ENCODE assay signal across 22 mouse cellular contexts in the genomic region with DNA sequence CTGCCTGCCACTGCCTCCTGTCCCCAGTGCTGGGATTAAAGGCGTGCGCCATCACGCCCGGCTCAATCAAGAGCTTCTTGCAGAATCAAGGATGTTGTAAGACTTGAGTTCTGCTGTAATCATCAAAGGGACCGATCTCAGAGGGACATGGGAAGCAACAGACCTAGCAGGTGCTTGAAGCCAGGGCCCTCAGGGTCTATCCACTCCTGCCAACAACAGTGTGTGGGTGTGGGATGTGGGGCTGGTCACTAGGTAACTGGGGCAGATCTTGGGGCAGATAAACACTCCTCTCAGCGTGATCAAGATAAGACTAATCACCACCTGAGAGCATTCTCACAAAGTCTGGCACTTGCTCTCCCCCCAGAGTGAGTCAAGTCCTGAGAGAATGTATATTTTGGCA. TPM values are rescaled to one million over a fixed set of nuclear protein-coding genes. Genes with fewer than 3 reads are reported as not detected.
DNase-seq lines count a peak whose midpoint lies in the region; ATAC-seq lines count a peak whose summit lies in the region.
"Had no signal": no experiment of that assay in that cellular context is flagged by ENCODE, and none has a peak within 500 bp of the region (broad histone marks: within the 10 kb centered on the region; RNA-seq: fewer than 3 reads in every experiment).

No protein-coding gene starts in this region.

- peaks cover 7% of the 10 kb centered on the region for H3K4me1 ChIP-seq in heart, embryonic 12.5 days (replicated peaks)
- peaks cover 18% of the 10 kb centered on the region for H3K4me1 ChIP-seq in heart, embryonic 10.5 days
- 0 out of 2 replicates have a peak, but pooled peaks cover 5% of the 10 kb centered on the region for H3K4me1 ChIP-seq in lung, embryonic 16.5 days (replicated peaks; ENCODE audit: control insufficient read depth, insufficient read depth, low read length)
- H3K4me1 ChIP-seq: embryonic facial prominence, embryonic 10.5 days; neural tube, embryonic 12.5 days had no signal

- peaks cover 9% of the 10 kb centered on the region; the same call in 1 of the 2 replicates for H3K9me3 ChIP-seq in heart, embryonic 12.5 days (replicated peaks)
- H3K9me3 ChIP-seq in heart, embryonic 10.5 days: no peaks in the 10 kb centered on the region
- H3K9me3 ChIP-seq in lung, embryonic 16.5 days (ENCODE audit: control insufficient read depth, low read length): 0 out of 2 replicates have a peak, but pooled peaks cover 3% of the 10 kb centered on the region
- H3K9me3 ChIP-seq: embryonic facial prominence, embryonic 10.5 days; hindbrain, embryonic 10.5 days; liver, embryonic 15.5 days; midbrain, embryonic 13.5 days; neural tube, embryonic 12.5 days had no signal

- 0 out of 2 replicates have a peak, but pooled peaks have one; percentile 39 for ATAC-seq in heart, embryonic 12.5 days (ENCODE audit: insufficient number of reproducible peaks, low FRiP score)
- peak; percentile 92 for ATAC-seq in lung, embryonic 16.5 days (ENCODE audit: low read depth)
- ATAC-seq in erythroblast, adult 5-6 weeks (replicated peaks; ENCODE audit: low FRiP score, poor library complexity, severe bottlenecking): no peak
- ATAC-seq: hindbrain, postnatal 0 days; intestine, postnatal 0 days; midbrain, embryonic 13.5 days had no signal

- no peak overlapping the region for H3K4me3 ChIP-seq in heart, embryonic 12.5 days
- no peak overlapping the region for H3K4me3 ChIP-seq in heart, embryonic 10.5 days
- no peak overlapping the region for H3K4me3 ChIP-seq in lung, embryonic 16.5 days (ENCODE audit: low read length)
- H3K4me3 ChIP-seq: embryonic facial prominence, embryonic 10.5 days; gastrocnemius, adult 2 months; hindbrain, embryonic 10.5 days; layer of hippocampus, adult 2 months; liver, embryonic 15.5 days; midbrain, embryonic 13.5 days; neural tube, embryonic 12.5 days had no signal

- 80% methylated on average over 6 of the region's 6 CpGs for WGBS in heart, embryonic 12.5 days
- WGBS in heart, embryonic 10.5 days: 77% methylated on average over 6 of the region's 6 CpGs
- 57% methylated on average over 6 of the region's 6 CpGs for WGBS in lung, embryonic 16.5 days

- H3K27me3 ChIP-seq in heart, embryonic 12.5 days (replicated peaks): peaks cover 24% of the 10 kb centered on the region; the same call in 1 of the 2 replicates
- H3K27me3 ChIP-seq in heart, embryonic 10.5 days (ENCODE audit: insufficient read depth, poor library complexity, severe bottlenecking): peaks cover 12% of the 10 kb centered on the region; the same call in 1 of the 2 replicates
- no peaks in the 10 kb centered on the region for H3K27me3 ChIP-seq in lung, embryonic 16.5 days (ENCODE audit: control insufficient read depth, insufficient read depth, low read depth, low read length)
- H3K27me3 ChIP-seq: midbrain, embryonic 13.5 days; neural tube, embryonic 12.5 days had no signal

- H3K27ac ChIP-seq in heart, embryonic 12.5 days (ENCODE audit: poor library complexity, severe bottlenecking): no peak overlapping the region
- H3K27ac ChIP-seq in heart, embryonic 10.5 days: no peak overlapping the region
- H3K27ac ChIP-seq in lung, embryonic 16.5 days (ENCODE audit: low read length): no peak overlapping the region
- H3K27ac ChIP-seq: embryonic facial prominence, embryonic 10.5 days; gastrocnemius, adult 2 months; hindbrain, embryonic 10.5 days; hindbrain, postnatal 0 days; layer of hippocampus, adult 2 months; liver, embryonic 15.5 days; midbrain, embryonic 13.5 days; neural tube, embryonic 12.5 days had no signal

- H3K36me3 ChIP-seq in heart, embryonic 12.5 days: no peaks in the 10 kb centered on the region
- no peaks in the 10 kb centered on the region for H3K36me3 ChIP-seq in heart, embryonic 10.5 days
- no peaks in the 10 kb centered on the region for H3K36me3 ChIP-seq in lung, embryonic 16.5 days (ENCODE audit: control insufficient read depth, insufficient read depth, low read length)
- H3K36me3 ChIP-seq: embryonic facial prominence, embryonic 10.5 days; hindbrain, embryonic 10.5 days; liver, embryonic 15.5 days; midbrain, embryonic 13.5 days; neural tube, embryonic 12.5 days had no signal

- no peak overlapping the region for H3K4me2 ChIP-seq in heart, embryonic 12.5 days
- no peak overlapping the region for H3K4me2 ChIP-seq in lung, embryonic 16.5 days (ENCODE audit: low read depth, low read length)
- H3K4me2 ChIP-seq: heart, embryonic 11.5 days; midbrain, embryonic 13.5 days; neural tube, embryonic 12.5 days had no signal

- DNase-seq in heart, embryonic 10.5 days (ENCODE audit: low spot score): no peak
- peak; percentile 25 for DNase-seq in R1 (ENCODE audit: low read depth, low spot score)
- DNase-seq in lung, postnatal 4 days: peak; percentile 37 to 85
- DNase-seq in layer of hippocampus, postnatal 36 days: no peak
- no peak for DNase-seq in layer of hippocampus, adult 9-10 months (ENCODE audit: low spot score)
- DNase-seq: cerebellum, adult 11-12 months; cerebellum, postnatal 10 days; gastrocnemius, adult 2 months; heart, postnatal 10 days; kidney, postnatal 25 days had no signal

- no peak overlapping the region for H3K9ac ChIP-seq in heart, embryonic 12.5 days
- H3K9ac ChIP-seq in lung, embryonic 16.5 days (ENCODE audit: low read length): no peak overlapping the region
- H3K9ac ChIP-seq: liver, embryonic 15.5 days; midbrain, embryonic 13.5 days; neural tube, embryonic 12.5 days had no signal

RNA-seq across cellular contexts. Expression of a gene that starts 19.5 kb away (rescaled TPM):
- 46.1 and 48.7 TPM in 2 replicates for polyA plus RNA-seq in heart, embryonic 12.5 days (2016; fragmentation: Nextera tagmentation; extraction: Ambion mirVana)
- 43.7 and 44.2 TPM in 2 replicates for polyA plus RNA-seq in heart, embryonic 10.5 days (2016; fragmentation: Nextera tagmentation; extraction: Ambion mirVana)
- polyA plus RNA-seq in lung, embryonic 16.5 days (2015; fragmentation: Nextera tagmentation; extraction: Ambion mirVana): 28.2 and 33.9 TPM in 2 replicates
- 3.3 and 5.8 TPM in 2 replicates for total RNA-seq in erythroblast, adult 5-6 weeks (2015; ENCODE audit: low replicate concordance)
- total RNA-seq in erythroblast, adult 5-6 weeks (2017; ENCODE audit: low replicate concordance): 2.6 and 3.2 TPM in 2 replicates
- 100 to 1,000 TPM; 207 to 225 TPM for total RNA-seq in layer of hippocampus, postnatal 36 days (2021)

RNA-seq across cellular contexts. Expression of a gene that starts 41.1 kb away (rescaled TPM):
- 232 and 254 TPM in 2 replicates for polyA plus RNA-seq in heart, embryonic 12.5 days (2016; fragmentation: Nextera tagmentation; extraction: Ambion mirVana)
- polyA plus RNA-seq in heart, embryonic 10.5 days (2016; fragmentation: Nextera tagmentation; extraction: Ambion mirVana): 271 and 283 TPM in 2 replicates
- polyA plus RNA-seq in lung, embryonic 16.5 days (2015; fragmentation: Nextera tagmentation; extraction: Ambion mirVana): 263 and 274 TPM in 2 replicates
- 4.8 and 17.3 TPM in 2 replicates for total RNA-seq in erythroblast, adult 5-6 weeks (2015; ENCODE audit: low replicate concordance)
- total RNA-seq in erythroblast, adult 5-6 weeks (2017; ENCODE audit: low replicate concordance): 44.9 and 46.9 TPM in 2 replicates
- 100 to 1,000 TPM; 337 to 355 TPM for total RNA-seq in layer of hippocampus, postnatal 36 days (2021)

RNA-seq across cellular contexts. Expression of a gene that starts 53.7 kb away (rescaled TPM):
- polyA plus RNA-seq in heart, embryonic 12.5 days (2016; fragmentation: Nextera tagmentation; extraction: Ambion mirVana): 119 and 123 TPM in 2 replicates
- 117 and 136 TPM in 2 replicates for polyA plus RNA-seq in heart, embryonic 10.5 days (2016; fragmentation: Nextera tagmentation; extraction: Ambion mirVana)
- 240 and 270 TPM in 2 replicates for polyA plus RNA-seq in lung, embryonic 16.5 days (2015; fragmentation: Nextera tagmentation; extraction: Ambion mirVana)
- total RNA-seq in erythroblast, adult 5-6 weeks (2015; ENCODE audit: low replicate concordance): 17.7 and 24.9 TPM in 2 replicates
- 3.3 and 10.0 TPM in 2 replicates for total RNA-seq in erythroblast, adult 5-6 weeks (2017; ENCODE audit: low replicate concordance)
- total RNA-seq in layer of hippocampus, postnatal 36 days (2021): 10 to 100 TPM; 33.5 to 35.0 TPM

Comparison
In these comparisons a context has a peak if more than half of its experiments do, and no peak if none do; other contexts are left out.
1. DNase-seq: peak in R1 (single experiment) and lung, postnatal 4 days (2 of 2); none in heart, embryonic 10.5 days (single experiment), layer of hippocampus, postnatal 36 days (0 of 2) and layer of hippocampus, adult 9-10 months (single experiment).